Mouse (Mus musculus): ENCODE data around the gene Gm20458.

Gm20458 gene

GRCm38 (mm10) chr2:164460745-164461551 is at the start of gene Gm20458:
Gm20458 (plus strand) TSS chr2:164460967.
- in situ Hi-C loops (cut with MseI, MboI): no loop called here

- in situ Hi-C loops (cut with MseI, MboI): loop anchor here in 1 of 2 experiments (10.0 kb wide), 1 partner anchor 101 kb away; no protein-coding TSS in a partner anchor
Measured at GRCm38 (mm10) chr2:164414167-164414566, 46.6 kb upstream of the Gm20458 start.

GRCm38 (mm10) chr2:164414581-164414980 is 46.2 kb upstream of the Gm20458 start:
- in situ Hi-C loops (cut with MseI, MboI): loop anchor here in 1 of 2 experiments (10.0 kb wide), 1 partner anchor 100 kb away; no protein-coding TSS in a partner anchor

DNA sequence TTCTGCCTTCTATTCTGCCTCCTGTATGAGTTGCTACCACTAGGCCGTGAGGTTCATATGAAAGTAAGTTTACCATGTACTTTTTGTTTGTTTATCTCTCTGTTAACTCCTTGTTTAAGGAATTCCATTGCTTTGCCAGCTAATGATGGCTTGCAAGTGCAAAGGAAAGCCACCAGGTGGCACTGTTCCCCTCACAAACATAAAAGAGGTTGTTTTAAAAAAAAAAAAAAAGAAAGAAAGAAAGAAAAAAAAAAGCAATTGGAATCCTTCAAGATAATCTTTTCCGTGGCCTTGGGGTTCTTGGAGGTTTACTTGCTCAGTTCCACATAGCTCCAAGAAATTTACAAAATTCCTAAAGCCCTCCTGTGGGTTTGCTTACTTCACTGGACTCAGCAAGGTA is 43.6 kb upstream of the Gm20458 start:
- in situ Hi-C loops (cut with MseI, MboI): loop anchor here in 1 of 2 experiments (10.0 kb wide), 1 partner anchor 98 kb away; no protein-coding TSS in a partner anchor

- in situ Hi-C loops (cut with MseI, MboI): loop anchor here in 1 of 2 experiments (10.0 kb wide), 1 partner anchor 96 kb away; no protein-coding TSS in a partner anchor
Measured at GRCm38 (mm10) chr2:164418308-164418875, 42.4 kb upstream of the Gm20458 start.

DNA sequence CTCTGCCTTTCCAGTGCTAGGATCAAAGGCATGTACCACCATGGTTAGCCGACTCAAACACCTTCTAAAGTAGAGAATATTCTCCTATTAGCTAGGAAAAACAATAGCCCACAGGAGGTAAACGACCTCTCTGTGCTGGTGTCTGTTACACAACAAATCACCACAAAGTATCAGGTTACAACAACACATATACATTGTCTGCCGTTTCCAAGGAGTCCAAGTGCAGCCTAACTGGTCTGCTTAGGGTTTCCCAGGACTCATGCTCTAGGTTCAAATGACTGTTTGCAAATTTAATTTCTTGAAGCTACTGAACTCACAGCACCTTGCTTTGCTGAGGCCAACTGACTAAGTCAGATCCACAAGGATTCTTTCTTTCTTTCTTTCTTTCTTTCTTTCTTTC is 41.3 kb upstream of the Gm20458 start:
- in situ Hi-C loops (cut with MseI, MboI): loop anchor here in 1 of 2 experiments (10.0 kb wide), 1 partner anchor 95 kb away; no protein-coding TSS in a partner anchor

- in situ Hi-C loops (cut with MseI, MboI): no loop called here
Measured at GRCm38 (mm10) chr2:164421306-164421705, 39.5 kb upstream of the Gm20458 start.

- in situ Hi-C loops (cut with MseI, MboI): no loop called here
Measured at GRCm38 (mm10) chr2:164421979-164422378, 38.8 kb upstream of the Gm20458 start.

- in situ Hi-C loops (cut with MseI, MboI): no loop called here
Measured at GRCm38 (mm10) chr2:164422675-164423393, 37.9 kb upstream of the Gm20458 start.

DNA sequence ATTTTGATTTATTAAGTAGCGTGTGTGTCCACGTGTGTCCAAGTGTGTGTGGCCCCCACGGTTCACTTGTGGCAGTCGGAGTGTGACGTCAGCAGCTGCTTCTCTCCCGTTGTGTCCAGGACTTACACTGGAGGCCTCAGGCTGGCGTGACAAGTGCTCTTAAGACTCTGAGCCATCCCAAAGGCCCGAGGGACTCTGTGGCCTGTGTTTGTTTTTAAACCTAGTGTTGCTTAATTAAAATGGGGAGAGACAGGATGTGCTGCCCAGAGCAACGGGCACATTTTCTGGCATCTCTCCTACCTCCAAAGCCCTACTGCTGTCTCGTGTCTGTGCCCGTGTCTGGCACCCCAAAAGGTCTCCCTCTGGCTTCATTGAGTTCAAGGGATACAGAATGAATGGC is 37.3 kb upstream of the Gm20458 start:
- in situ Hi-C loops (cut with MseI, MboI): no loop called here

- in situ Hi-C loops (cut with MseI, MboI): no loop called here
Measured at GRCm38 (mm10) chr2:164424406-164424805, 36.4 kb upstream of the Gm20458 start.

- in situ Hi-C loops (cut with MseI, MboI): no loop called here
Measured at GRCm38 (mm10) chr2:164425401-164425800, 35.4 kb upstream of the Gm20458 start.

DNA sequence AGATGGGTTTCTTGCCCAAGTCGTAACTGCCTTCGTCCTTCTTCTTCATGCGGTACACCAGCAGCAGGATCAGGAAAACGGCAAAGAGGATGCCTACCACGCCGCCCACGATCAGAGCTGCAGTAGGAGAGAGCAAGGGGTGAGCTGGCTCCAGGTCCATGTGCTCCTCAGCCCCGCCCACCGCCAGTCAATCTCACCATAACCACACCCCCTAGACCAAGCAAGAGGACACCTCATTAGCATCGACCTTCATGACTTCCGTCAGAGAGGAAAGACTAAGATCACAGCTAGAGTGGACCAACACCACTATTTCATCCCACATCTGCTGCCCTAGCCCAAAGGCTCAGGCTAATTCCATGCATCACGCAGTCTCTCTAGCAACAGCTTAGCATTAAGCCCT is 34.6 kb upstream of the Gm20458 start:
- in situ Hi-C loops (cut with MseI, MboI): no loop called here

DNA sequence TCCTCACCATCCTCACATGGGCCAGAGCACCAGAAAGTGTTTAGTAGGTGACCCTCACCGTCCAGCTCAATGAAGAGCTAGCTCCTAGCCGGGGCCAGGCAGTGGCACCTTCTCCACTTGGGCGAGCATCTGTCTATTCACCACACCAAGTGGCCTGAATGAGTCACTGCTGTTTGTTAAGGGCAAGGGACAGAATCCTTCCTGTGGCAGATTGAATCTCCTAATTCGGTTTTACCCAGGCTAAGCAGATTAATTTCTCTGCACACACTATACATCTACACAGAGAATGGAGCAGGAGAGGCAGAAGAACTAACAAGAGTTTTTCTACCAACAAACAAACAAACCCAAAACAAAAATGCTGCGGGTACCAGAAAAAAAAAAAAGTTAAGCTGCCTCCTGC is 33.8 kb upstream of the Gm20458 start:
- in situ Hi-C loops (cut with MseI, MboI): no loop called here

DNA sequence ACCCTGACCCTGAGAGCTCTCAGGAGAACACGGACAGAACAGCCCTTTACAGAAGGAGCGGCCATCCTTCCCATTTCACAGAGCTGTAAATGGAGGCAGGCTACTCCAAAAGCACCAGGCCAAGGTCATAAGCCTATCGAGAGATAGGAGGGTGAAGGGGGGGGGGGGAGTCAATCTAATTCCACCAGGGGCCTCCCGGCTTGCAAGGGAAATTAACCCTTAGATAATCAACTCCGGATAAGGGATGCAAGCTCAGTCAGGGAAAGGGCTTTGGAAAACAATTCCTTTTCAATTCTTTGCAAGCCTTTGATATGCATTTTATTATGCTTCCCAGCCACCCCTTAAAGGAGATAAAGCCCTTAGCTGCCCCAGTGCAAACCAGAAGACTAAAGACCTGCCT is 32.3 kb upstream of the Gm20458 start:
- in situ Hi-C loops (cut with MseI, MboI): no loop called here

DNA sequence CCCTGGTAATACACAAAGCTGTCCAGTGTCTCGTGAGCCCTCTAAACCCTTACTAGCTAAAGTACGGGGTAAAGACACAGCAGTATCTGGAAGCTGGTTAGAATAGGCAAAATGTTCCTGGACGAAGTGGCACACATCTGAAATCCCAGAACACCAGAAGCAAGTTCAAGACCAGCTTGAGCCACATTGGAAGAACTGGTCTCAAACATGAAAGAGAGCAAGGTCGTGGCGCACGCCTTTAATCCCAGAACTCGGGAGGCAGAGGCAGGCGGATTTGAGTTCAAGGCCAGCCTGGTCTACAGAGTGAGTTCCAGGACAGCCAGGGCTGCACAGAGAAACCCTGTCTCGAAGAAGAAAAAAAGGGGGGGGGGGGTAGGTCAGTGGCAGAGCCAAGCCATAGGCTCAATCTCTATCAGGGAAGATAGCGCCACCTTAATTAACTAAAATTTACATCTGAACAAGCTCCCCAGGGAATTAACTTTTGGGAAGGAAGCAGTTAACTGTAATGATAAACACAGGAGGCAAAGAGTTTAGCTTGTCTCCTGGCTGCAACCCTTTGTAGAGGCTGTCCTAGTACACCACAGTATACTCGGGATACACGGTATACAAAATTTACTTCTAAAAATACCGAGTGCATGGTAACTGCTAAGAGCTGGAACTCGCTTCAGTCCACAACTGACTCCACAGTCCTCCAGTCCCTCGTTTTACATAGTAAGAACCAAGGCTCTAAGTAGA is 30.7 kb upstream of the Gm20458 start:
- in situ Hi-C loops (cut with MseI, MboI): no loop called here

DNA sequence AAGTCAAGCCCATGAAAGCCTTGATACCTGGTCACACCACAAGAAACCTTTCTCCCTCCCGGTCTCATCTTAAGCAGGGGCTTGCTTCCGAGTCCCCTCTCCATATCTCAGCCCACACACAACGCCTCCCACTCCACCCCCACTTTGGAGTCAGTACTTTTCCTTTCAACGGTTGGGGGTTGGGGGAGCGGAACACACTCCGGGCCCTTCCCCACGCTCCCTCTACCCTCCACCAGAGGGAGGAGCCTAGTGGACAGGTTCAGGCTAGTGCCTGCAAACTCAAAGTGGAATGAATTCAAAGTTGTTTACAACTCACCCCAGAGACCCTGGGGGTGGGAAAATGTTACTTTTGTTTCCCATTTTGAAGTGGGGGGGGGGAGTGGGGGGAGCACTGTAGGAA is 30.1 kb upstream of the Gm20458 start:
- in situ Hi-C loops (cut with MseI, MboI): no loop called here

DNA sequence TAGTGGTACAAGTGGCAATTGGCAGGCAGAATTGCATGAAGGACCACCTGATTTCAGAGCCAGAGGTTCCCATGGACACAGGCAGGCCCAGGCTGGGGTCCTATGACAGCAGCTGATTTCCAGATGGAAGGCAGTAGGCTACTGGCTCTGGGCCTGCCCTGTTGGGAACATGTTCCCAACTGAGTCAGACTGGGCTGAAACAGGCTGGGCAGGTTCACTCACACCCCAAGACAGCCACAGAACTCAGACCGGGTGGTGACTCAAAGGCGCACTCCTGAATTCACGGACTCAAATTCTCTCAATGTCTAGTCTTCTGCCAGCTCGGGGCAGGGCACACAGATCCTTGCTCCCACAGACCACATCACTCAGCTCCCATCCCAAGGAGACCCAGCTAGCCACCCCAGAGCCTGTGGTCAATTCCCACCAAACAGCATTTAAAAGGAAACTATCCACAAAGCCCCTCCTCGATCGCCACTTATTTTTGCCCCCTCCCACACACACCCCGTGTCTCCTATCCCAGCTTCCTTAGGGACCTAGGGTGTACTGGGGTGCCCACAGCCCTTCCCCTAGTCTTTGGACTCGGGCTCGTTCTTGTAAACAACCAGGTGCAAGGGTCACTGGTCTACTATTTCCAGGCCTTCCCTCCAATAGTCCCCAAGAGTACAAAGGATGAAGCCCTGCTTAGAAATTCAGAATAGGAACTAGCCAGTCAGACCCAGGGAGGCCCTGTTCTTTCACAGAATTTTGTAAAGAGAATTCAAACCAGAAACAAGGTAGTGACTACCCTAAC is 28.9 kb upstream of the Gm20458 start:
- in situ Hi-C loops (cut with MseI, MboI): no loop called here

DNA sequence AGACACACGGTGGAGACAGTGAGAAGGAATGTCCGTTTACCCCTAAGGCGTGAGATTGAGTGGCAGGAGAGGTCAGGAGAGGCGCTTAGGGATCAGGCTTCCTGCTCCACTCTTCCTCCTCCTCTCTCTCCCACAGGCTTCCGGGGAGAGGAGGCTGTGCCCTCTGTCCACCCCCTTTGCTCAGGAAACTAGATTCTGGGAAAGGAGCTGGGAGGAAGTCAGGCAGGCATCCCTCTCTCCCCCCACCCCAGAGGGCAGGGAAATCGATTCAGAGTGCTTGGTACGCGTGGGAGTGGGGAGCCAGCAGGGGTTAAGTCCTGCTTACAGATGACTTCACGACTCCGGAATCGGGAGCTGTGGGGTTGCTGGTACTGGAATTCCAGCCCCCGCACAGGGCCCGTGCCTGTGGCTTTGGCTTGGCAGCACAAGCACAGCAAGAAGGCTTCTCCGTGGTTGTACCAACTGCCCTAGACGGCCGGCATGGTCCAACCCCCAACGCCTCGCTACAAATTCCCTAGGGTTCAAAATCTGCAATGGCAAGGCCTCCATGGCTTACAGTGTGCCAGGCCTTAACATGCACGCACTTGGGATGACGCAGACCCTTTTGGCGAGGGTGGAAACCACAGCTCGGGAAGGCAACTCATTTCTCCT is 28.1 kb upstream of the Gm20458 start:
- in situ Hi-C loops (cut with MseI, MboI): no loop called here

GRCm38 (mm10) chr2:164433278-164433895 is 27.4 kb upstream of the Gm20458 start:
- in situ Hi-C loops (cut with MseI, MboI): no loop called here
